Mouse (Mus musculus): ENCODE measurements around the gene Plekhd1. TPM values are rescaled to one million over a fixed set of nuclear protein-coding genes. Genes with fewer than 3 reads are reported as not detected.

Gene Plekhd1
- total and polyA plus RNA-seq, 3 experiments, result 0.08 to 0.34 TPM; not detected in 1

- Histone ChIP-seq H3K4me2 (ENCODE audit: insufficient read depth, low read depth, poor library complexity, severe bottlenecking) (peak overlapping the region; percentile 80), H3K36me3 (replicated peaks in 1 of 2; ENCODE audit: control insufficient read depth in 1 of 2, insufficient read depth in 1 of 2, low read length in 1 of 2) (peaks cover 28 to 49% of the 10 kb centered on the region in 2 experiments), H3K4me3 (replicated peaks in 1 of 3; ENCODE audit: low read depth in 2 of 3, low read length in 2 of 3, poor library complexity in 1 of 3) (peak overlapping the region; percentile 83 to 96 (median 89)), H3K27me3 (replicated peaks) (no peaks in the 10 kb centered on the region), H3K9ac (ENCODE audit: insufficient read depth, low read depth) (peak overlapping the region; percentile 86), H3K4me1 (ENCODE audit: control insufficient read depth in 1 of 2, insufficient read depth in 2 of 2) (peaks cover 6 to 54% of the 10 kb centered on the region in 2 experiments; a peak in 3 of 4 replicates), H3K27ac (ENCODE audit: insufficient read depth, low read depth) (peak overlapping the region; percentile 65), H3K79me2 (replicated peaks; ENCODE audit: control insufficient read depth, extremely low read depth, insufficient read depth, poor library complexity, severe bottlenecking) (peaks cover 74% of the 10 kb centered on the region), H3K9me3 (replicated peaks; ENCODE audit: low read length) (no peaks in the 10 kb centered on the region)
- dilution Hi-C loops (cut with MboI; ENCODE audit: extremely low pct_ligation_motif_present, extremely low pct_unique_long_range_greater_than_20kb, low sequenced_read_pairs) (no loop called here), in situ Hi-C loops (cut with MboI; ENCODE audit: low pct_ligation_motif_present, low pct_unique_long_range_greater_than_20kb, low sequenced_read_pairs) (no loop called here)
- DNase-seq (ENCODE audit: extremely low read depth), result peak; percentile 87
- TF ChIP-seq ZNF384 (IDR thresholded peaks at IDR 0.05; ENCODE audit: low read depth, low read length) (no peak), EP300 (IDR thresholded peaks at IDR 0.05; ENCODE audit: low read length) (no peak), BHLHE40 (IDR thresholded peaks at IDR 0.05; ENCODE audit: low read depth, low read length) (peak; percentile 86), MAX (IDR thresholded peaks at IDR 0.05; ENCODE audit: low read length) (peak; percentile 92), MYC (IDR thresholded peaks at IDR 0.05; ENCODE audit: low read depth, low read length) (peak; percentile 89), UBTF (IDR thresholded peaks at IDR 0.05; ENCODE audit: low read depth, low read length) (0 out of 2 replicates have a peak, but pooled peaks have one; percentile 58), JUND (conservative IDR thresholded peaks at IDR 0.05; ENCODE audit: low read depth, low read length) (no peak), GABPA (IDR thresholded peaks at IDR 0.05; ENCODE audit: insufficient replicate concordance, low read depth, low read length) (no peak), RAD21 (IDR thresholded peaks at IDR 0.05; ENCODE audit: low read depth, low read length) (peak; percentile 32), ZC3H11A (IDR thresholded peaks at IDR 0.05; ENCODE audit: low read depth, low read length) (no peak), USF2 (conservative IDR thresholded peaks at IDR 0.05; ENCODE audit: low read depth, low read length) (no peak), ZKSCAN1 (IDR thresholded peaks at IDR 0.05; ENCODE audit: borderline replicate concordance, low read depth, low read length) (no peak), ZMIZ1 (IDR thresholded peaks at IDR 0.05; ENCODE audit: low read depth, low read length) (no peak), POLR2AphosphoS2 (IDR thresholded peaks at IDR 0.05; ENCODE audit: low read depth, low read length) (no peak), CTCF (conservative IDR thresholded peaks at IDR 0.05 in 1 of 2, IDR thresholded peaks at IDR 0.05 in 1 of 2; ENCODE audit: low read depth in 2 of 2, low read length in 2 of 2) (peak; percentile 62 to 65), MAFK (IDR thresholded peaks at IDR 0.05; ENCODE audit: insufficient replicate concordance, low read length) (no peak), POLR2A (IDR thresholded peaks at IDR 0.05; ENCODE audit: low read depth, low read length) (no peak), KAT2A (IDR thresholded peaks at IDR 0.05; ENCODE audit: insufficient replicate concordance, low read length) (no peak), TBP (conservative IDR thresholded peaks at IDR 0.05; ENCODE audit: low read depth, low read length) (0 out of 2 replicates have a peak, but pooled peaks have one; percentile 9), SMC3 (IDR thresholded peaks at IDR 0.05; ENCODE audit: low read depth, low read length) (peak; percentile 23), HCFC1 (IDR thresholded peaks at IDR 0.05; ENCODE audit: low read depth, low read length) (no peak), TCF12 (IDR thresholded peaks at IDR 0.05; ENCODE audit: low read depth, low read length) (no peak), MEF2A (IDR thresholded peaks at IDR 0.05; ENCODE audit: borderline replicate concordance, low read depth, low read length) (no peak), MAZ (IDR thresholded peaks at IDR 0.05; ENCODE audit: low read depth, low read length) (no peak), CHD2 (IDR thresholded peaks at IDR 0.05; ENCODE audit: low read length) (no peak), JUN (IDR thresholded peaks at IDR 0.05; ENCODE audit: insufficient read depth, low read depth, low read length) (no peak), PAX5 (IDR thresholded peaks at IDR 0.05; ENCODE audit: low read length) (no peak), MXI1 (IDR thresholded peaks at IDR 0.05; ENCODE audit: low read depth, low read length) (peak; percentile 81), ELF1 (IDR thresholded peaks at IDR 0.05; ENCODE audit: low read depth, low read length) (no peak), IRF4 (IDR thresholded peaks at IDR 0.05; ENCODE audit: low read depth, low read length) (no peak), NELFE (IDR thresholded peaks at IDR 0.05; ENCODE audit: low read depth, low read length) (no peak), SIN3A (IDR thresholded peaks at IDR 0.05; ENCODE audit: low read length) (peak; percentile 74), NRF1 (IDR thresholded peaks at IDR 0.05; ENCODE audit: low read depth, low read length) (no peak), ETS1 (conservative IDR thresholded peaks at IDR 0.05; ENCODE audit: low read depth, low read length) (no peak), E2F4 (IDR thresholded peaks at IDR 0.05; ENCODE audit: insufficient replicate concordance, low read depth, low read length) (no peak), USF1 (IDR thresholded peaks at IDR 0.05; ENCODE audit: low read depth, low read length) (no peak), CHD1 (IDR thresholded peaks at IDR 0.05; ENCODE audit: low read depth, low read length) (no peak), RCOR1 (conservative IDR thresholded peaks at IDR 0.05; ENCODE audit: low read depth, low read length) (no peak)
These were observed 49.4 kb upstream of the Plekhd1 start for GRCm38 (mm10) chr12:80642725-80643692.

Measured in CH12.LX (cell line).